Mouse (Mus musculus) skeletal muscle tissue, postnatal 0 days (tissue): Measurements from ENCODE around the gene Olfr373. TPM values are rescaled to one million over a fixed set of nuclear protein-coding genes. Genes with fewer than 3 reads are reported as not detected.

ENCODE experiments used
- polyA plus RNA-seq: library from polyadenylated mRNA; unstranded; fragments of >200 nt; fragmentation: Nextera tagmentation; extraction: Ambion mirVana; gene quantifications from 2 replicates; pipeline ENCODE4 v1.2.1, GENCODE M21; 2015

Olfr373 gene
- not detected in 2 replicates for polyA plus RNA-seq

DNA sequence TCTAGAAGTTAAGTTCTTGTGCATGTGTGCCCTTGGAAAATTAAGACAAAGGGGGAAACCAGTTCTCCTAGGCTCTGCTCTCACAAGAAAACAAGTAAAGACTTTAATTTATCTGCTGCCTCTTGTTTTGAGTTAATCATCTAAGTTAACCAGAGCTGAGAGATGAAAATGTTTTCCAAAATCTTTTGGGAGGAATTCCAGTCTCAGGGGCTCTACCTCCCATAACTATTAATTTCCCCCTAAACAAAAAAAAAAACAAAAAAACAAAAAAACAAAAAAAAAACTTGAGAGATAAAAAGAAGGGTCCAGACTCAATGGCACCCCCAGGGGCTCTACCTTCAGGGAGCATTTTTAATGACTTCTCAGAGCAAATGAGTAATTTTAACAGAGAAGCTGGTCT, at the start of gene Olfr373:
Olfr373 (plus strand) TSS at position 301 of the 400 bp plus-strand sequence.

GRCm38 (mm10) chr8:72040918-72041317, 42.1 kb upstream of the Olfr373 start, which contains the start of gene Olfr372:
TSS of gene Olfr372 (plus strand) at chr8:72041218.

DNA sequence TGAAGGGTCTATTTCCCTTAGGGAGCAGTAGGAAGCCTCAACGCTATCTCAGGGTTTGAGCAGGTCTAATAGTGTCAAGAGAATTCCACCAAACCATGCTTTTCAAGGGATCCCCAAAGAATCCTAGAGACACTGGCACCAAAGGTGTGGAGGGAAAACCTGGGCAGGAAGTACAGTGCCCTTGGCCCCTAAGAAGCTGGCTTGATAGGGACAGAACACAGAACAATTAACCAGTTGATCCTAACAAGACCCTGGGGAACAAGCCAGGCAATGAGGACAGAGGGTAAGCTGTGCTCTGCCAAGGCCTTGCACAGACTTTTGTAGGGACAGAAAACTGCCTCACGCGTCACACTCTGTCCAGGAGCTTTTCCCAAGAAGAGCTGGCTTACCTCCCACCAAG, 23.8 kb downstream of the Olfr373 start, which contains the start of gene Olfr374:
Olfr374 (plus strand) TSS at position 301 of the 400 bp plus-strand sequence.

GRCm38 (mm10) chr8:72134756-72135445, 51.9 kb downstream of the Olfr373 start, which contains the start of gene Tpm4:
TSS of gene Tpm4 (plus strand) at chr8:72134975.

Other genes starting within 250 kb of the Olfr373 start
- 2.7 and 2.8 TPM in 2 replicates for gene Zfp709, start 201.2 kb upstream of the Olfr373 start, polyA plus RNA-seq
- 1.9 TPM in 2 replicates for gene Zfp882, start 174.6 kb upstream of the Olfr373 start, polyA plus RNA-seq
- gene Zfp617, start 174.5 kb upstream of the Olfr373 start, polyA plus RNA-seq = 14.0 and 14.8 TPM in 2 replicates
- 4.9 and 5.2 TPM in 2 replicates for gene Zfp961, start 132.1 kb upstream of the Olfr373 start, polyA plus RNA-seq
- 0.60 and 0.94 TPM in 2 replicates for gene Cyp4f18, start 73.6 kb upstream of the Olfr373 start, polyA plus RNA-seq
- not detected in 2 replicates for gene Olfr372, start 42.0 kb upstream of the Olfr373 start, polyA plus RNA-seq
- gene Olfr374, start 23.9 kb downstream of the Olfr373 start, polyA plus RNA-seq = not detected in 2 replicates
- 177 and 260 TPM in 2 replicates for gene Tpm4, start 51.8 kb downstream of the Olfr373 start, polyA plus RNA-seq
- gene Rab8a, start 78.0 kb downstream of the Olfr373 start, polyA plus RNA-seq = 39.1 and 45.6 TPM in 2 replicates
- gene Hsh2d, start 106.5 kb downstream of the Olfr373 start, polyA plus RNA-seq = not detected in 2 replicates
- gene Cib3, start 129.7 kb downstream of the Olfr373 start, polyA plus RNA-seq = not detected in 2 replicates
- not detected in 2 replicates for gene Gm11034, start 130.5 kb downstream of the Olfr373 start, polyA plus RNA-seq
- gene Fam32a, start 136.6 kb downstream of the Olfr373 start, polyA plus RNA-seq = 29.4 and 32.5 TPM in 2 replicates
- gene Ap1m1, start 156.8 kb downstream of the Olfr373 start, polyA plus RNA-seq = 42.9 and 47.7 TPM in 2 replicates
- 8.8 and 10.3 TPM in 2 replicates for gene Gm10282, start 222.1 kb downstream of the Olfr373 start, polyA plus RNA-seq
- 13.8 and 18.6 TPM in 2 replicates for gene Klf2, start 235.9 kb downstream of the Olfr373 start, polyA plus RNA-seq